Mouse (Mus musculus) bone marrow macrophage, adult 2 months (primary cell): Measurements from ENCODE around the gene 4931428F04Rik.

ENCODE experiments used
- CTCF ChIP-seq: IDR thresholded peaks from 2 replicates; pipeline ENCODE4 v1.5.1; 2012; ENCODE audit warnings: low read depth, mild to moderate bottlenecking, low read length, moderate library complexity
- POLR2A ChIP-seq: IDR thresholded peaks from 2 replicates; pipeline ENCODE4 v1.6.1; 2012; ENCODE audit warnings: mild to moderate bottlenecking, low read depth, low read length, borderline replicate concordance

DNA sequence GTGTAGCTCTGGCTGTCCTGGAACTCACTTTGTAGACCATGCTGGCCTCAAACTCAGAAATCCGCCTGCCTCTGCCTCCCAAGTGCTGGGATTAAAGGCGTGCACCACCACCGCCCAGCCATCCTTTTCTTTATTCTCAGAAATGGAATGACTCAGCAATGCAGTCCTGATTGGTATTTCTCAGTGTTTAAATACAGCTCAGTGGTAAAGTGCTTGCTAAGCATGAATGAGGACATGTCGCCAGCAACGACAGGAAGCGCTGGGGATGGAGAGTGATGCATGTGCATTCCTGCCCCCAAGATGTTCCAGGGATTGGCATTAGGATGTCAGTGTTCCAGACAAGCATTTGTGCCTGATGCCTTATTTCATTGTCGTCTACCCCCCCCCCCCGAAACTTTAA lies 13.7 kb upstream of the 4931428F04Rik start:
- TF ChIP-seq CTCF (no peak), POLR2A (no peak)
